Mouse (Mus musculus): ENCODE measurements around the gene Rpl37. TPM values are rescaled to one million over a fixed set of nuclear protein-coding genes. Genes with fewer than 3 reads are reported as not detected.

Rpl37 gene
- polyA plus RNA-seq, 1 experiment from 2014 or later = 243 TPM

GRCm38 (mm10) chr15:5143361-5144020, 27.0 kb downstream of the Rpl37 start, which contains the start of gene Prkaa1:
Prkaa1 (plus strand) TSS chr15:5143861.
- ATAC-seq = peak; percentile 94
- Histone ChIP-seq H3K27me3 (replicated peaks; ENCODE audit: control insufficient read depth, insufficient read depth, low read length) (no peaks in the 10 kb centered on the region), H3K4me1 (ENCODE audit: control insufficient read depth, insufficient read depth, low read depth, low read length) (peaks cover 12% of the 10 kb centered on the region), H3K9ac (ENCODE audit: low read depth, low read length) (peak within 1 kb of the TSS; percentile 87), H3K36me3 (ENCODE audit: control insufficient read depth, insufficient read depth, low read length) (no peaks in the 10 kb centered on the region), H3K27ac (ENCODE audit: low read depth, low read length) (peak within 1 kb of the TSS; percentile 89), H3K9me3 (ENCODE audit: control insufficient read depth, low read length) (no peaks in the 10 kb centered on the region), H3K4me3 (ENCODE audit: low read length) (peak within 1 kb of the TSS; percentile 93), H3K4me2 (ENCODE audit: low read length) (peak within 1 kb of the TSS; percentile 82)
- under 1% methylated on average over 47 of the region's 80 CpGs for WGBS

GRCm38 (mm10) chr15:5144021-5144778, 27.8 kb downstream of the Rpl37 start:
- peak overlapping the region; percentile 87 for H3K9ac ChIP-seq (ENCODE audit: low read depth, low read length)
- under 1% methylated on average over 48 of the region's 61 CpGs for WGBS
- H3K27me3 ChIP-seq (replicated peaks; ENCODE audit: control insufficient read depth, insufficient read depth, low read length) = no peaks in the 10 kb centered on the region
- peak overlapping the region; percentile 93 for H3K4me3 ChIP-seq (ENCODE audit: low read length)
- no peaks in the 10 kb centered on the region for H3K9me3 ChIP-seq (ENCODE audit: control insufficient read depth, low read length)
- peaks cover 12% of the 10 kb centered on the region for H3K4me1 ChIP-seq (ENCODE audit: control insufficient read depth, insufficient read depth, low read depth, low read length)
- H3K36me3 ChIP-seq (ENCODE audit: control insufficient read depth, insufficient read depth, low read length) = no peaks in the 10 kb centered on the region
- H3K4me2 ChIP-seq (ENCODE audit: low read length) = peak overlapping the region; percentile 82
- ATAC-seq = peak; percentile 94
- H3K27ac ChIP-seq (ENCODE audit: low read depth, low read length) = peak overlapping the region; percentile 89

- no peak for ATAC-seq
- Histone ChIP-seq H3K36me3 (ENCODE audit: control insufficient read depth, insufficient read depth, low read length) (no peaks in the 10 kb centered on the region), H3K9me3 (ENCODE audit: control insufficient read depth, low read length) (no peaks in the 10 kb centered on the region), H3K27me3 (replicated peaks; ENCODE audit: control insufficient read depth, insufficient read depth, low read length) (no peaks in the 10 kb centered on the region), H3K4me1 (ENCODE audit: control insufficient read depth, insufficient read depth, low read depth, low read length) (peaks cover 12% of the 10 kb centered on the region), H3K4me3 (ENCODE audit: low read length) (peak overlapping the region; percentile 93), H3K4me2 (ENCODE audit: low read length) (peak overlapping the region; percentile 82), H3K27ac (ENCODE audit: low read depth, low read length) (no peak overlapping the region), H3K9ac (ENCODE audit: low read depth, low read length) (no peak overlapping the region)
- WGBS = 53% methylated on average over 9 of the region's 9 CpGs
These were observed 28.9 kb downstream of the Rpl37 start for GRCm38 (mm10) chr15:5145196-5145945.

GRCm38 (mm10) chr15:5149187-5149586, 32.7 kb downstream of the Rpl37 start:
- WGBS = 83% methylated on average over 4 of the region's 4 CpGs
- Histone ChIP-seq H3K27ac (ENCODE audit: low read depth, low read length) (no peak overlapping the region), H3K4me1 (ENCODE audit: control insufficient read depth, insufficient read depth, low read depth, low read length) (peaks cover 12% of the 10 kb centered on the region), H3K36me3 (ENCODE audit: control insufficient read depth, insufficient read depth, low read length) (no peaks in the 10 kb centered on the region), H3K4me3 (ENCODE audit: low read length) (no peak overlapping the region), H3K4me2 (ENCODE audit: low read length) (no peak overlapping the region), H3K27me3 (replicated peaks; ENCODE audit: control insufficient read depth, insufficient read depth, low read length) (no peaks in the 10 kb centered on the region), H3K9me3 (ENCODE audit: control insufficient read depth, low read length) (no peaks in the 10 kb centered on the region), H3K9ac (ENCODE audit: low read depth, low read length) (no peak overlapping the region)
- no peak for ATAC-seq

GRCm38 (mm10) chr15:5152171-5152570, 35.7 kb downstream of the Rpl37 start:
- no peak overlapping the region for H3K27ac ChIP-seq (ENCODE audit: low read depth, low read length)
- WGBS = 93% methylated on average over 6 of the region's 6 CpGs
- H3K9me3 ChIP-seq (ENCODE audit: control insufficient read depth, low read length) = no peaks in the 10 kb centered on the region
- no peak overlapping the region for H3K9ac ChIP-seq (ENCODE audit: low read depth, low read length)
- ATAC-seq = no peak
- no peak overlapping the region for H3K4me2 ChIP-seq (ENCODE audit: low read length)
- peaks cover 4% of the 10 kb centered on the region for H3K4me1 ChIP-seq (ENCODE audit: control insufficient read depth, insufficient read depth, low read depth, low read length)
- H3K36me3 ChIP-seq (ENCODE audit: control insufficient read depth, insufficient read depth, low read length) = no peaks in the 10 kb centered on the region
- H3K27me3 ChIP-seq (replicated peaks; ENCODE audit: control insufficient read depth, insufficient read depth, low read length) = no peaks in the 10 kb centered on the region
- no peak overlapping the region for H3K4me3 ChIP-seq (ENCODE audit: low read length)

GRCm38 (mm10) chr15:5154621-5155020, 38.2 kb downstream of the Rpl37 start:
- H3K27ac ChIP-seq (ENCODE audit: low read depth, low read length) = no peak overlapping the region
- no peak overlapping the region for H3K4me2 ChIP-seq (ENCODE audit: low read length)
- no peaks in the 10 kb centered on the region for H3K9me3 ChIP-seq (ENCODE audit: control insufficient read depth, low read length)
- no peaks in the 10 kb centered on the region for H3K27me3 ChIP-seq (replicated peaks; ENCODE audit: control insufficient read depth, insufficient read depth, low read length)
- H3K4me3 ChIP-seq (ENCODE audit: low read length) = no peak overlapping the region
- no peak for ATAC-seq
- H3K9ac ChIP-seq (ENCODE audit: low read depth, low read length) = no peak overlapping the region
- peaks cover 4% of the 10 kb centered on the region for H3K4me1 ChIP-seq (ENCODE audit: control insufficient read depth, insufficient read depth, low read depth, low read length)
- H3K36me3 ChIP-seq (ENCODE audit: control insufficient read depth, insufficient read depth, low read length) = no peaks in the 10 kb centered on the region
- 90% methylated on average over 9 of the region's 9 CpGs for WGBS

GRCm38 (mm10) chr15:5155093-5155492, 38.6 kb downstream of the Rpl37 start:
- WGBS = 65% methylated on average over 5 of the region's 5 CpGs
- Histone ChIP-seq H3K27ac (ENCODE audit: low read depth, low read length) (no peak overlapping the region), H3K4me2 (ENCODE audit: low read length) (no peak overlapping the region), H3K4me1 (ENCODE audit: control insufficient read depth, insufficient read depth, low read depth, low read length) (peaks cover 4% of the 10 kb centered on the region), H3K4me3 (ENCODE audit: low read length) (no peak overlapping the region), H3K9me3 (ENCODE audit: control insufficient read depth, low read length) (no peaks in the 10 kb centered on the region), H3K36me3 (ENCODE audit: control insufficient read depth, insufficient read depth, low read length) (no peaks in the 10 kb centered on the region), H3K9ac (ENCODE audit: low read depth, low read length) (no peak overlapping the region), H3K27me3 (replicated peaks; ENCODE audit: control insufficient read depth, insufficient read depth, low read length) (no peaks in the 10 kb centered on the region)
- ATAC-seq = no peak

- 86% methylated on average over 4 of the region's 4 CpGs for WGBS
- no peak overlapping the region for H3K9ac ChIP-seq (ENCODE audit: low read depth, low read length)
- H3K27me3 ChIP-seq (replicated peaks; ENCODE audit: control insufficient read depth, insufficient read depth, low read length) = no peaks in the 10 kb centered on the region
- no peak overlapping the region for H3K27ac ChIP-seq (ENCODE audit: low read depth, low read length)
- no peak for ATAC-seq
- H3K4me2 ChIP-seq (ENCODE audit: low read length) = no peak overlapping the region
- no peak overlapping the region for H3K4me3 ChIP-seq (ENCODE audit: low read length)
- H3K9me3 ChIP-seq (ENCODE audit: control insufficient read depth, low read length) = no peaks in the 10 kb centered on the region
- H3K4me1 ChIP-seq (ENCODE audit: control insufficient read depth, insufficient read depth, low read depth, low read length) = peaks cover 4% of the 10 kb centered on the region
- no peaks in the 10 kb centered on the region for H3K36me3 ChIP-seq (ENCODE audit: control insufficient read depth, insufficient read depth, low read length)
These were observed 39.9 kb downstream of the Rpl37 start for GRCm38 (mm10) chr15:5156355-5156754.

- 52% methylated on average over 1 of the region's 1 CpGs for WGBS
These were observed 40.9 kb downstream of the Rpl37 start for GRCm38 (mm10) chr15:5157386-5157785.

More at GRCm38 (mm10) chr15:5157386-5157785, 40.9 kb downstream of the Rpl37 start:
- no peaks in the 10 kb centered on the region for H3K36me3 ChIP-seq (ENCODE audit: control insufficient read depth, insufficient read depth, low read length)
- no peaks in the 10 kb centered on the region for H3K9me3 ChIP-seq (ENCODE audit: control insufficient read depth, low read length)
- H3K9ac ChIP-seq (ENCODE audit: low read depth, low read length) = no peak overlapping the region
- H3K4me2 ChIP-seq (ENCODE audit: low read length) = no peak overlapping the region
- H3K4me1 ChIP-seq (ENCODE audit: control insufficient read depth, insufficient read depth, low read depth, low read length) = peaks cover 4% of the 10 kb centered on the region
- H3K27me3 ChIP-seq (replicated peaks; ENCODE audit: control insufficient read depth, insufficient read depth, low read length) = no peaks in the 10 kb centered on the region
- no peak overlapping the region for H3K27ac ChIP-seq (ENCODE audit: low read depth, low read length)
- no peak overlapping the region for H3K4me3 ChIP-seq (ENCODE audit: low read length)
- no peak for ATAC-seq
